Mouse (Mus musculus): ENCODE data around the gene Ppp3ca.

The Ppp3ca gene

GRCm38 (mm10) chr3:136836319-136837193 is 166.6 kb downstream of the Ppp3ca start:
- Histone ChIP-seq H3K9me3 (ENCODE audit: low read length) (no peaks in the 10 kb centered on the region), H3K4me1 (replicated peaks; ENCODE audit: low read depth, low read length) (peaks cover 17% of the 10 kb centered on the region), H3K27me3 (ENCODE audit: insufficient read depth, low read length) (no peaks in the 10 kb centered on the region), H3K4me3 (replicated peaks; ENCODE audit: low read length) (no peak overlapping the region), H3K36me3 (ENCODE audit: insufficient read depth, low read length) (no peaks in the 10 kb centered on the region)
- no peak for TF ChIP-seq NANOG (IDR thresholded peaks at IDR 0.05; ENCODE audit: borderline replicate concordance, low read length)
- TF ChIP-seq POU5F1 (IDR thresholded peaks at IDR 0.05; ENCODE audit: borderline replicate concordance, low read length): no peak
- no peak for TF ChIP-seq CTCF (conservative IDR thresholded peaks at IDR 0.05; ENCODE audit: low read length)

- H3K9me3 ChIP-seq (ENCODE audit: low read length): no peaks in the 10 kb centered on the region
- H3K27me3 ChIP-seq (ENCODE audit: insufficient read depth, low read length): no peaks in the 10 kb centered on the region
- peaks cover 17% of the 10 kb centered on the region for H3K4me1 ChIP-seq (replicated peaks; ENCODE audit: low read depth, low read length)
- H3K36me3 ChIP-seq (ENCODE audit: insufficient read depth, low read length): no peaks in the 10 kb centered on the region
- no peak for TF ChIP-seq NANOG (IDR thresholded peaks at IDR 0.05; ENCODE audit: borderline replicate concordance, low read length)
- peak; percentile 75 for TF ChIP-seq CTCF (conservative IDR thresholded peaks at IDR 0.05; ENCODE audit: low read length)
- no peak for TF ChIP-seq POU5F1 (IDR thresholded peaks at IDR 0.05; ENCODE audit: borderline replicate concordance, low read length)
- no peak overlapping the region for H3K4me3 ChIP-seq (replicated peaks; ENCODE audit: low read length)
Measured at GRCm38 (mm10) chr3:136837589-136837988, 167.7 kb downstream of the Ppp3ca start.

- H3K4me3 ChIP-seq (replicated peaks; ENCODE audit: low read length): no peak overlapping the region
- no peaks in the 10 kb centered on the region for H3K27me3 ChIP-seq (ENCODE audit: insufficient read depth, low read length)
- TF ChIP-seq NANOG (IDR thresholded peaks at IDR 0.05; ENCODE audit: borderline replicate concordance, low read length) (no peak), POU5F1 (IDR thresholded peaks at IDR 0.05; ENCODE audit: borderline replicate concordance, low read length) (no peak), CTCF (conservative IDR thresholded peaks at IDR 0.05; ENCODE audit: low read length) (no peak)
- H3K36me3 ChIP-seq (ENCODE audit: insufficient read depth, low read length): no peaks in the 10 kb centered on the region
- no peaks in the 10 kb centered on the region for H3K9me3 ChIP-seq (ENCODE audit: low read length)
- H3K4me1 ChIP-seq (replicated peaks; ENCODE audit: low read depth, low read length): no peaks in the 10 kb centered on the region
Measured at GRCm38 (mm10) chr3:136841282-136841681, 171.4 kb downstream of the Ppp3ca start.

GRCm38 (mm10) chr3:136842384-136842783 is 172.5 kb downstream of the Ppp3ca start:
- Histone ChIP-seq H3K27me3 (ENCODE audit: insufficient read depth, low read length) (no peaks in the 10 kb centered on the region), H3K4me3 (replicated peaks; ENCODE audit: low read length) (no peak overlapping the region), H3K4me1 (replicated peaks; ENCODE audit: low read depth, low read length) (no peaks in the 10 kb centered on the region), H3K36me3 (ENCODE audit: insufficient read depth, low read length) (no peaks in the 10 kb centered on the region), H3K9me3 (ENCODE audit: low read length) (no peaks in the 10 kb centered on the region)
- TF ChIP-seq POU5F1 (IDR thresholded peaks at IDR 0.05; ENCODE audit: borderline replicate concordance, low read length): no peak
- no peak for TF ChIP-seq CTCF (conservative IDR thresholded peaks at IDR 0.05; ENCODE audit: low read length)
- no peak for TF ChIP-seq NANOG (IDR thresholded peaks at IDR 0.05; ENCODE audit: borderline replicate concordance, low read length)

- Histone ChIP-seq H3K4me1 (replicated peaks; ENCODE audit: low read depth, low read length) (no peaks in the 10 kb centered on the region), H3K27me3 (ENCODE audit: insufficient read depth, low read length) (no peaks in the 10 kb centered on the region), H3K4me3 (replicated peaks; ENCODE audit: low read length) (no peak overlapping the region), H3K9me3 (ENCODE audit: low read length) (no peaks in the 10 kb centered on the region), H3K36me3 (ENCODE audit: insufficient read depth, low read length) (no peaks in the 10 kb centered on the region)
- TF ChIP-seq CTCF (conservative IDR thresholded peaks at IDR 0.05; ENCODE audit: low read length) (no peak), NANOG (IDR thresholded peaks at IDR 0.05; ENCODE audit: borderline replicate concordance, low read length) (no peak), POU5F1 (IDR thresholded peaks at IDR 0.05; ENCODE audit: borderline replicate concordance, low read length) (no peak)
Measured at GRCm38 (mm10) chr3:136843811-136844491, 174.0 kb downstream of the Ppp3ca start.

GRCm38 (mm10) chr3:136849035-136849434 is 179.1 kb downstream of the Ppp3ca start:
- no peaks in the 10 kb centered on the region for H3K27me3 ChIP-seq (ENCODE audit: insufficient read depth, low read length)
- H3K4me3 ChIP-seq (replicated peaks; ENCODE audit: low read length): no peak overlapping the region

GRCm38 (mm10) chr3:136852921-136853320 is 183.0 kb downstream of the Ppp3ca start:
- H3K4me1 ChIP-seq (replicated peaks; ENCODE audit: low read depth, low read length): no peaks in the 10 kb centered on the region
- H3K4me3 ChIP-seq (replicated peaks; ENCODE audit: low read length): no peak overlapping the region
- H3K27me3 ChIP-seq (ENCODE audit: insufficient read depth, low read length): no peaks in the 10 kb centered on the region
- H3K36me3 ChIP-seq (ENCODE audit: insufficient read depth, low read length): no peaks in the 10 kb centered on the region
- no peaks in the 10 kb centered on the region for H3K9me3 ChIP-seq (ENCODE audit: low read length)
- TF ChIP-seq CTCF (conservative IDR thresholded peaks at IDR 0.05; ENCODE audit: low read length): no peak
- no peak for TF ChIP-seq NANOG (IDR thresholded peaks at IDR 0.05; ENCODE audit: borderline replicate concordance, low read length)
- TF ChIP-seq POU5F1 (IDR thresholded peaks at IDR 0.05; ENCODE audit: borderline replicate concordance, low read length): no peak

More at GRCm38 (mm10) chr3:136849035-136849434, 179.1 kb downstream of the Ppp3ca start:
- TF ChIP-seq POU5F1 (IDR thresholded peaks at IDR 0.05; ENCODE audit: borderline replicate concordance, low read length): no peak
- no peak for TF ChIP-seq CTCF (conservative IDR thresholded peaks at IDR 0.05; ENCODE audit: low read length)
- no peak for TF ChIP-seq NANOG (IDR thresholded peaks at IDR 0.05; ENCODE audit: borderline replicate concordance, low read length)
- H3K4me1 ChIP-seq (replicated peaks; ENCODE audit: low read depth, low read length): no peaks in the 10 kb centered on the region
- H3K36me3 ChIP-seq (ENCODE audit: insufficient read depth, low read length): no peaks in the 10 kb centered on the region
- H3K9me3 ChIP-seq (ENCODE audit: low read length): no peaks in the 10 kb centered on the region

- Histone ChIP-seq H3K27me3 (ENCODE audit: insufficient read depth, low read length) (no peaks in the 10 kb centered on the region), H3K4me3 (replicated peaks; ENCODE audit: low read length) (no peak overlapping the region), H3K4me1 (replicated peaks; ENCODE audit: low read depth, low read length) (no peaks in the 10 kb centered on the region), H3K36me3 (ENCODE audit: insufficient read depth, low read length) (no peaks in the 10 kb centered on the region), H3K9me3 (ENCODE audit: low read length) (no peaks in the 10 kb centered on the region)
- TF ChIP-seq POU5F1 (IDR thresholded peaks at IDR 0.05; ENCODE audit: borderline replicate concordance, low read length): no peak
- no peak for TF ChIP-seq CTCF (conservative IDR thresholded peaks at IDR 0.05; ENCODE audit: low read length)
- TF ChIP-seq NANOG (IDR thresholded peaks at IDR 0.05; ENCODE audit: borderline replicate concordance, low read length): no peak
Measured at GRCm38 (mm10) chr3:136853596-136853995, 183.7 kb downstream of the Ppp3ca start.
